Mouse (Mus musculus): Measurements from ENCODE around the gene Usp8. TPM values are rescaled to one million over a fixed set of nuclear protein-coding genes. Genes with fewer than 3 reads are reported as not detected.
A peak's percentile ranks its signal among the peaks of the same experiment; 100 is the strongest.

Gene Usp8
- total and polyA plus RNA-seq, 3 experiments, result 21.1 to 34.6 TPM; not detected in 1

GRCm38 (mm10) chr2:126707438-126707779, 281 bp downstream of the Usp8 start:
- Histone ChIP-seq H3K27ac (ENCODE audit: control insufficient read depth, low read depth, low read length) (no peak overlapping the region), H3K79me2 (ENCODE audit: control insufficient read depth, insufficient read depth, low read length, poor library complexity) (peaks cover 26% of the 10 kb centered on the region), H3K9ac (ENCODE audit: control insufficient read depth, low read depth, low read length, poor library complexity, severe bottlenecking) (peak overlapping the region; percentile 76), H3K9me3 (replicated peaks; ENCODE audit: insufficient read depth, low read length) (no peaks in the 10 kb centered on the region), H3K36me3 (ENCODE audit: control insufficient read depth in 1 of 2, insufficient read depth in 2 of 2, low read length in 2 of 2) (peaks cover 0 to 7% of the 10 kb centered on the region in 2 experiments; a peak in 2 of 4 replicates), H3K4me3 (ENCODE audit: control insufficient read depth in 1 of 2, insufficient read depth in 1 of 2, low read depth in 2 of 2, low read length in 2 of 2) (peak overlapping the region; percentile 75 to 76), H3K4me1 (ENCODE audit: control insufficient read depth in 1 of 2, insufficient read depth in 2 of 2, low read length in 2 of 2) (peaks cover 0 to 10% of the 10 kb centered on the region in 2 experiments; a peak in 2 of 4 replicates), H3K27me3 (ENCODE audit: control insufficient read depth in 1 of 2, insufficient read depth in 2 of 2, low read length in 2 of 2) (no peaks in the 10 kb centered on the region)
- DNase-seq (ENCODE audit: low read depth, low spot score), result no peak
- TF ChIP-seq POLR2A (IDR thresholded peaks at IDR 0.05; ENCODE audit: control insufficient read depth in 1 of 2, insufficient read depth in 1 of 2, low read depth in 1 of 2, low read length in 2 of 2, poor library complexity in 1 of 2), result peak in 1 of 2 experiments; percentile 71; a peak in 2 of 4 replicates
- TF ChIP-seq MAX (IDR thresholded peaks at IDR 0.05; ENCODE audit: low read length), result no peak

DNA sequence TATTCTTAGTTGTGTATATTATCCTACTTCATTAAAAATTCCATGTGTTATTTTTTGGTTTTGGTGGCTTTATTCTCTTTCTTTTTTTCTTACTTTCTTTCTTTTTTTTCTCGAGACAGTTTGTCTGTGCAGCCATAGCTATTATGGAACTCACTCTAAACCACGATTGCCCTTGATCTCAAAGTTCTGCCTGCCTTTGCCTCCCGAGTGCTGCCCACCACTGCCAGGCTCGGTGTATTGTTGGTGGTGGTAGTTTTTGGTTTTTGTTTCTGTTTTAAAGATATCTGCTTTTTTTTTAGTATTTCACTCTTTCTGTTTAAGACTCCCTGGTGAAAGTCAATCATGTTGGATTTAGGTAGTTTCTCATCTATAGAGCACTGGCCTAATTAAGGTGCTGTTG, 1.2 kb downstream of the Usp8 start:
- no peak for DNase-seq (ENCODE audit: low read depth, low spot score)
- H3K79me2 ChIP-seq (ENCODE audit: control insufficient read depth, insufficient read depth, low read length, poor library complexity), result peaks cover 26% of the 10 kb centered on the region
- no peak for TF ChIP-seq POLR2AphosphoS5 (IDR thresholded peaks at IDR 0.05; ENCODE audit: borderline replicate concordance, low read depth, low read length)
- peaks cover under 1 to 10% of the 10 kb centered on the region in 2 experiments; a peak in 3 of 4 replicates for H3K36me3 ChIP-seq (ENCODE audit: control insufficient read depth in 1 of 2, insufficient read depth in 2 of 2, low read length in 2 of 2)
- H3K9me3 ChIP-seq (replicated peaks; ENCODE audit: insufficient read depth, low read length), result no peaks in the 10 kb centered on the region
- H3K9ac ChIP-seq (ENCODE audit: control insufficient read depth, low read depth, low read length, poor library complexity, severe bottlenecking), result peak overlapping the region; percentile 76
- peaks cover 0 to 10% of the 10 kb centered on the region in 2 experiments; a peak in 3 of 4 replicates for H3K4me1 ChIP-seq (ENCODE audit: control insufficient read depth in 1 of 2, insufficient read depth in 2 of 2, low read length in 2 of 2)
- peak overlapping the region; percentile 75 to 76 for H3K4me3 ChIP-seq (ENCODE audit: control insufficient read depth in 1 of 2, insufficient read depth in 1 of 2, low read depth in 2 of 2, low read length in 2 of 2)
- no peaks in the 10 kb centered on the region for H3K27me3 ChIP-seq (ENCODE audit: control insufficient read depth in 1 of 2, insufficient read depth in 2 of 2, low read length in 2 of 2)
- no peak overlapping the region for H3K27ac ChIP-seq (ENCODE audit: control insufficient read depth, low read depth, low read length)

DNA sequence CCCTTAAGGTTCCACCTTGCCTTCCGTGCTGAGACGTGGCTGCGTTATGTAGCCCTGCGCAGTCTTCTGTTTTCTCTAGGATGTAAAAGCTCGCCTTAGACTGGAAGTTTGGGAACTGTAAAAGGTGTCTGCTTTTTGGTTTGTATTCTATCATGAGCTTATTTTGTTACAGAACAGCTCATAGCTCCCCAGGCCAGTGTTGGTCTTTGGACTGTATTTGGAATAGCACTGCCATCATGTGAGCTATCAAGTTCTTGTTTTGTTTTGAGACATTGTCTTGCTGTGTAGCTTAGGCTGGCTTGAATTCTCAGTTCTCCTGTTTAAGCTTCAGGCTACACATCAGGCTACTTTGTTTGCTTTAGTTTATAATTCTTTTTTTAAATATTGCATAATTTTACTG, 5.4 kb downstream of the Usp8 start:
- no peaks in the 10 kb centered on the region for H3K9me3 ChIP-seq (replicated peaks; ENCODE audit: insufficient read depth, low read length)
- H3K36me3 ChIP-seq (ENCODE audit: control insufficient read depth in 1 of 2, insufficient read depth in 2 of 2, low read length in 2 of 2), result peaks cover 3 to 7% of the 10 kb centered on the region in 2 experiments
- DNase-seq (ENCODE audit: low read depth, low spot score), result no peak
- H3K4me3 ChIP-seq (ENCODE audit: control insufficient read depth in 1 of 2, insufficient read depth in 1 of 2, low read depth in 2 of 2, low read length in 2 of 2), result no peak overlapping the region
- peaks cover 0 to 7% of the 10 kb centered on the region in 2 experiments; a peak in 3 of 4 replicates for H3K4me1 ChIP-seq (ENCODE audit: control insufficient read depth in 1 of 2, insufficient read depth in 2 of 2, low read length in 2 of 2)
- peaks cover 23% of the 10 kb centered on the region for H3K79me2 ChIP-seq (ENCODE audit: control insufficient read depth, insufficient read depth, low read length, poor library complexity)
- no peaks in the 10 kb centered on the region for H3K27me3 ChIP-seq (ENCODE audit: control insufficient read depth in 1 of 2, insufficient read depth in 2 of 2, low read length in 2 of 2)
- no peak overlapping the region for H3K27ac ChIP-seq (ENCODE audit: control insufficient read depth, low read depth, low read length)
- no peak for TF ChIP-seq MEF2A (IDR thresholded peaks at IDR 0.05; ENCODE audit: extremely low read depth, insufficient replicate concordance, low read depth, low read length, poor library complexity, severe bottlenecking)
- no peak for TF ChIP-seq JUND (IDR thresholded peaks at IDR 0.05; ENCODE audit: low read depth, low read length)
- TF ChIP-seq ZC3H11A (IDR thresholded peaks at IDR 0.05; ENCODE audit: low read depth, low read length), result no peak
- no peak for TF ChIP-seq NELFE (IDR thresholded peaks at IDR 0.05; ENCODE audit: low read depth, low read length)
- no peak for TF ChIP-seq NRF1 (IDR thresholded peaks at IDR 0.05; ENCODE audit: insufficient read depth, low read depth, low read length, poor library complexity, severe bottlenecking)
- no peak for TF ChIP-seq ELF1 (IDR thresholded peaks at IDR 0.05; ENCODE audit: low read depth, low read length)
- TF ChIP-seq UBTF (IDR thresholded peaks at IDR 0.05; ENCODE audit: borderline replicate concordance, insufficient read depth, low read depth, low read length), result no peak
- TF ChIP-seq SIN3A (IDR thresholded peaks at IDR 0.05; ENCODE audit: low read length), result no peak
- TF ChIP-seq GATA1 (IDR thresholded peaks at IDR 0.05; ENCODE audit: low read depth, low read length), result no peak
- no peak for TF ChIP-seq TAL1 (IDR thresholded peaks at IDR 0.05; ENCODE audit: low read length)
- no peak for TF ChIP-seq HCFC1 (IDR thresholded peaks at IDR 0.05; ENCODE audit: low read depth, low read length)
- TF ChIP-seq SMC3 (IDR thresholded peaks at IDR 0.05; ENCODE audit: low read depth, low read length), result no peak
- TF ChIP-seq RCOR1 (IDR thresholded peaks at IDR 0.05; ENCODE audit: low read depth, low read length), result no peak
- TF ChIP-seq RAD21 (IDR thresholded peaks at IDR 0.05; ENCODE audit: low read depth, low read length), result no peak
- TF ChIP-seq MXI1 (IDR thresholded peaks at IDR 0.05; ENCODE audit: low read depth, low read length), result no peak
- TF ChIP-seq USF2 (IDR thresholded peaks at IDR 0.05; ENCODE audit: borderline replicate concordance in 1 of 2, insufficient read depth in 1 of 2, low read depth in 1 of 2, low read length in 2 of 2), result no peak
- no peak for TF ChIP-seq ZKSCAN1 (IDR thresholded peaks at IDR 0.05; ENCODE audit: low read depth, low read length)
- no peak for TF ChIP-seq POLR2AphosphoS2 (IDR thresholded peaks at IDR 0.05; ENCODE audit: low read length)
- no peak overlapping the region for H3K9ac ChIP-seq (ENCODE audit: control insufficient read depth, low read depth, low read length, poor library complexity, severe bottlenecking)
